Mouse (Mus musculus): ENCODE results near the gene Slc7a1.

GRCm38 (mm10) chr5:148381083-148381482 is 18.6 kb downstream of the Slc7a1 start:
- no peak for TF ChIP-seq CEBPB (IDR thresholded peaks at IDR 0.05; ENCODE audit: insufficient read depth, poor library complexity, severe bottlenecking)
- TF ChIP-seq POLR2A (IDR thresholded peaks at IDR 0.05; ENCODE audit: insufficient read length, low read depth) = no peak
- no peak for TF ChIP-seq MAX (IDR thresholded peaks at IDR 0.05; ENCODE audit: low read depth)
- no peak for TF ChIP-seq USF1 (IDR thresholded peaks at IDR 0.05; ENCODE audit: low read depth)
- no peak for TF ChIP-seq SRF (IDR thresholded peaks at IDR 0.05; ENCODE audit: control insufficient read depth, insufficient read length, low read depth)
- TF ChIP-seq E2F4 (IDR thresholded peaks at IDR 0.05; ENCODE audit: insufficient read depth) = no peak
- TF ChIP-seq MYOG (IDR thresholded peaks at IDR 0.05; ENCODE audit: control insufficient read depth in 1 of 3, insufficient read depth in 1 of 3, insufficient read length in 2 of 3, low read depth in 2 of 3) = no peak
- TF ChIP-seq TCF12 (IDR thresholded peaks at IDR 0.05; ENCODE audit: insufficient read depth, poor library complexity, severe bottlenecking) = no peak

Measured in myocyte (in vitro differentiated cells).